Mouse (Mus musculus): ENCODE measurements around the gene Gm42417.
"Not testable (repeated sequence)": the region's sequence is repeated elsewhere in the genome, so short reads cannot be mapped to it uniquely, and the experiment has no call there.

Gene Gm42417

GRCm38 (mm10) chr1:36545382-36545781 lies 6.2 kb upstream of the Gm42417 start:
- no peak for DNase-seq

- DNase-seq, result no peak
Measured at GRCm38 (mm10) chr1:36542925-36543324, 3.7 kb upstream of the Gm42417 start.

- no peak for DNase-seq
Measured at GRCm38 (mm10) chr1:36541844-36542243, 2.6 kb upstream of the Gm42417 start.

- DNase-seq, result peak; percentile 88
Measured at GRCm38 (mm10) chr1:36540807-36541206, 1.6 kb upstream of the Gm42417 start.

- DNase-seq, result no peak
Measured at GRCm38 (mm10) chr1:36540132-36540531, 903 bp upstream of the Gm42417 start.

GRCm38 (mm10) chr1:36538727-36539126 lies 502 bp downstream of the Gm42417 start:
- DNase-seq, result no peak

GRCm38 (mm10) chr1:36536783-36537182 lies 2.4 kb downstream of the Gm42417 start, which contains the start of gene Ankrd23:
Gene Ankrd23 (minus strand): TSS chr1:36536883.
- DNase-seq, result not testable (repeated sequence)

- no peak for DNase-seq
Measured at GRCm38 (mm10) chr1:36536397-36536728, 2.9 kb downstream of the Gm42417 start.

GRCm38 (mm10) chr1:36535477-36536396 lies 3.5 kb downstream of the Gm42417 start:
- peak; percentile 97 for DNase-seq

GRCm38 (mm10) chr1:36534595-36535058 lies 4.6 kb downstream of the Gm42417 start:
- DNase-seq, result peak; percentile 95

GRCm38 (mm10) chr1:36533546-36533945 lies 5.7 kb downstream of the Gm42417 start:
- DNase-seq, result no peak

GRCm38 (mm10) chr1:36531461-36531860 lies 7.8 kb downstream of the Gm42417 start:
- DNase-seq, result peak; percentile 97

GRCm38 (mm10) chr1:36530962-36531361 lies 8.3 kb downstream of the Gm42417 start:
- no peak for DNase-seq

GRCm38 (mm10) chr1:36530485-36530884 lies 8.7 kb downstream of the Gm42417 start:
- no peak for DNase-seq

GRCm38 (mm10) chr1:36529875-36530274 lies 9.4 kb downstream of the Gm42417 start:
- no peak for DNase-seq

GRCm38 (mm10) chr1:36529274-36529673 lies 10.0 kb downstream of the Gm42417 start:
- DNase-seq, result no peak

- DNase-seq, result no peak
Measured at GRCm38 (mm10) chr1:36528351-36528750, 10.9 kb downstream of the Gm42417 start.

- no peak for DNase-seq
Measured at GRCm38 (mm10) chr1:36526903-36527302, 12.3 kb downstream of the Gm42417 start.

GRCm38 (mm10) chr1:36525774-36526173 lies 13.5 kb downstream of the Gm42417 start:
- DNase-seq, result no peak

- no peak for DNase-seq
Measured at GRCm38 (mm10) chr1:36524058-36524457, 15.2 kb downstream of the Gm42417 start.

- DNase-seq, result no peak
Measured at GRCm38 (mm10) chr1:36523332-36524013, 15.8 kb downstream of the Gm42417 start.

- DNase-seq, result no peak
Measured at GRCm38 (mm10) chr1:36522210-36522609, 17.0 kb downstream of the Gm42417 start.

GRCm38 (mm10) chr1:36519626-36520025 lies 19.6 kb downstream of the Gm42417 start:
- DNase-seq, result no peak

- no peak for DNase-seq
Measured at GRCm38 (mm10) chr1:36518259-36518658, 21.0 kb downstream of the Gm42417 start.

Measured in heart, adult 11 months (tissue).